Mouse (Mus musculus): ENCODE data around the gene Pck1. TPM values are rescaled to one million over a fixed set of nuclear protein-coding genes. Genes with fewer than 3 reads are reported as not detected.
"Not testable (repeated sequence)": the region's sequence is repeated elsewhere in the genome, so short reads cannot be mapped to it uniquely, and the experiment has no call there.

The Pck1 gene
- total and polyA plus RNA-seq, 2 experiments: 240 to 2,488 TPM

DNA sequence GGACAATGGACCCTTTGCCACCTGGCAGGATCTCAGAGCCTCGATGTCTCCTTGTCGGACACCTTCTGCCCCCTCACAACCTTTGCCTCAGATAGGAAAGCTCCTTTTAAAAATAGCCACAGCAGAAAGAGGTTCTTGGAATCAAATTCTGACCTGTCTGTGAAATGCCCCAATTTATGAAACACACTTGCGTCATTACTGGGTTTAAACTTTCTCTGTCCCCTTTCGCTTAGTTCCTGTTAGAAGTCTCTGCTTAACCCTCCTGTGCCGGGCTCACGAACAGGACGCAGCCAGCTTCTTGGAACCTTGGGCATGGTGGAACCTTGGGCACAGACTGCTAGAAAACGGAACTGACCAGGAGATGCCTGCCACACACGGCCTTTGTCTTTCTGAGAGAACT, 42.3 kb upstream of the Pck1 start:
- Histone ChIP-seq H3K79me2 (ENCODE audit: control insufficient read depth, insufficient read depth, low read length) (no peaks in the 10 kb centered on the region), H3K4me3 (ENCODE audit: insufficient read depth, low read depth, low read length) (peak overlapping the region; percentile 6; the same call in 1 of the 2 replicates), H3K36me3 (ENCODE audit: control insufficient read depth, insufficient read depth, low read length) (no peaks in the 10 kb centered on the region), H3K9ac (ENCODE audit: low read depth, low read length) (peak overlapping the region; percentile 43), H3K4me1 (ENCODE audit: control insufficient read depth, insufficient read depth, low read length) (peaks cover 10% of the 10 kb centered on the region), H3K27ac (replicated peaks; ENCODE audit: insufficient read depth, low read depth, low read length) (peak overlapping the region; percentile 73), H3K27me3 (ENCODE audit: control insufficient read depth, insufficient read depth, low read length) (no peaks in the 10 kb centered on the region)
- DNase-seq (ENCODE audit: extremely low read depth, low read depth, low spot score): peak; percentile 96
- 53% methylated on average over 9 of the region's 9 CpGs for WGBS
- TF ChIP-seq CTCF (IDR thresholded peaks at IDR 0.05; ENCODE audit: low read depth, low read length) (no peak), POLR2A (IDR thresholded peaks at IDR 0.05; ENCODE audit: extremely low read depth, insufficient read depth, low read length) (no peak)

DNA sequence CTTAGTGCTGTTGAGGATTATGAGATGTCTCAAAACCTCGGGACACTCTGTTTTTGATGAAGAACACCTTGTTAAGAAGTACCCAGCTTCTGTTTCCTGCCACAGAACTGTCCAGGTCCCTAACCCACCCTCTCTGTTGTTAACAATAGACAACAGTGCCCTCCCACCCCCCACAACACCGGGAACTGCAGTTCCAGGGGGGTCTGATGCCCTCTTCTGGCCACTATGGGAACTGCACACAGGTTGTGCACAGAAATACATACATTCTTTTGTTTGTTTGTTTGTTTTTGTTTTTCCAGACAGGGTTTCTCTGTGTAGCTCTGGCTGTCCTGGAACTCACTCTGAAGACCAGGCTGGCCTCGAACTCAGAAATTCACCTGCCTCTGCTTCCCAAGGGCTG, 39.1 kb upstream of the Pck1 start:
- not testable (repeated sequence) for H3K9ac ChIP-seq (ENCODE audit: low read depth, low read length); H3K36me3 ChIP-seq (ENCODE audit: control insufficient read depth, insufficient read depth, low read length); H3K4me3 ChIP-seq (ENCODE audit: insufficient read depth, low read depth, low read length); DNase-seq (ENCODE audit: extremely low read depth, low read depth, low spot score); H3K27me3 ChIP-seq (ENCODE audit: control insufficient read depth, insufficient read depth, low read length); H3K4me1 ChIP-seq (ENCODE audit: control insufficient read depth, insufficient read depth, low read length); H3K27ac ChIP-seq (replicated peaks; ENCODE audit: insufficient read depth, low read depth, low read length); H3K79me2 ChIP-seq (ENCODE audit: control insufficient read depth, insufficient read depth, low read length)
- WGBS: 64% methylated on average over 3 of the region's 3 CpGs
- TF ChIP-seq CTCF (IDR thresholded peaks at IDR 0.05; ENCODE audit: low read depth, low read length): peak; percentile 35; the same call in 1 of the 2 replicates

DNA sequence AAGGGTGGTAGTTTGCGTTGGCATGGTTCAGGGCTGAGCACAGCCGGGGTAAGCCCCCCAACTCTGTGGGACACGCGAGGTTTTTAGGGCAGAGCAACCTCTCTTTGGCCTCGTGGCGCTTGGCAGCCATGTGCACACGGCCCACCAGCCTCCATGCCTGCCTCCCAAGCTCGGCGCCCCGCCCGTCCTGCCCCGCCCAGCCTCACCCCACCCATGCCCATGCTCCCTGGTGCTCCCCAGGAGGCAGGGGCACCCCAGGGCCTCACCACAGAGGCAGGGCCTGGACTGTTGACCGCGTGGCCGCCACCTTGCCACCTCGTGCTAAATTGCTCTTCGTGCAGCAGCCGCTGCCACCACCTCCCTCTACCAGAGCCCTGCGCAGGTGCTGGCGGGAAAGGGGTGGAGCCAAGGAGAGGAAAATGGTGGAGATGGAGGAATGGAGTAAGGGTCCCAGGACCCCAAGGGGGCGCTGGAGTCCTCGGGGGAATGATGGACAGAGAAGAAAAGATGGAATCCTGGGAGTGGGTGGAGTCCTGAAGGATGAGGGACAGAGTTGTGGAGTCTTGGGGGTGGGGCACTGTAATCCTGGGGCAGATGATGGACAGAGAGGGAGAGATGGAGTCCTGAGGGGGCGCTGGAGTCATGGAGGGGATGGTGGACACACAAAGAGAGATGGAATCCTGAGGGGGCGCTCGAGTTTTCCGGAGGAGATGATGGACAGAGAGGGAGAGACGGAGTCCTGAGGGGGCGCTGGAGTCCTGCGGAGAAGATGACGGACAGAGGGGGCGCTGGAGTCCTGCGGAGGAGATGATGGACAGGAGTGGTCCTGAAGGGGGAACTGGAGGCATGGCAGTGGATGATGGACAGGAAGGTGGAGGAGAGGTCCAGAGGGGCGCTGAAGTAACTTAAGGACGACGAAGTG, 33.6 kb upstream of the Pck1 start, which contains the start of gene Ctcfl:
Gene Ctcfl, minus strand, starts transcription at position 503 of the 922 bp plus-strand sequence.
- Histone ChIP-seq H3K4me3 (ENCODE audit: insufficient read depth, low read depth, low read length) (no peak within 1 kb of the TSS), H3K27ac (replicated peaks; ENCODE audit: insufficient read depth, low read depth, low read length) (no peak within 1 kb of the TSS), H3K9ac (ENCODE audit: low read depth, low read length) (no peak within 1 kb of the TSS), H3K4me1 (ENCODE audit: control insufficient read depth, insufficient read depth, low read length) (peaks cover 5% of the 10 kb centered on the region; the same call in 1 of the 2 replicates), H3K36me3 (ENCODE audit: control insufficient read depth, insufficient read depth, low read length) (no peaks in the 10 kb centered on the region), H3K79me2 (ENCODE audit: control insufficient read depth, insufficient read depth, low read length) (no peaks in the 10 kb centered on the region), H3K27me3 (ENCODE audit: control insufficient read depth, insufficient read depth, low read length) (no peaks in the 10 kb centered on the region)
- 89% methylated on average over 35 of the region's 35 CpGs for WGBS
- TF ChIP-seq CTCF (IDR thresholded peaks at IDR 0.05; ENCODE audit: low read depth, low read length) (0 out of 2 replicates have a peak, but pooled peaks have one; percentile 14), POLR2A (IDR thresholded peaks at IDR 0.05; ENCODE audit: extremely low read depth, insufficient read depth, low read length) (no peak)
- DNase-seq (ENCODE audit: extremely low read depth, low read depth, low spot score): no peak

- 74% methylated on average over 4 of the region's 4 CpGs for WGBS
- H3K4me1 ChIP-seq (ENCODE audit: control insufficient read depth, insufficient read depth, low read length): peaks cover 11% of the 10 kb centered on the region
- not testable (repeated sequence) for H3K9ac ChIP-seq (ENCODE audit: low read depth, low read length); H3K27ac ChIP-seq (replicated peaks; ENCODE audit: insufficient read depth, low read depth, low read length); H3K4me3 ChIP-seq (ENCODE audit: insufficient read depth, low read depth, low read length); H3K36me3 ChIP-seq (ENCODE audit: control insufficient read depth, insufficient read depth, low read length); H3K79me2 ChIP-seq (ENCODE audit: control insufficient read depth, insufficient read depth, low read length); DNase-seq (ENCODE audit: extremely low read depth, low read depth, low spot score); H3K27me3 ChIP-seq (ENCODE audit: control insufficient read depth, insufficient read depth, low read length)
Measured at GRCm38 (mm10) chr2:173120117-173120516, 32.7 kb upstream of the Pck1 start.

- no peaks in the 10 kb centered on the region for H3K27me3 ChIP-seq (ENCODE audit: control insufficient read depth, insufficient read depth, low read length)
- H3K79me2 ChIP-seq (ENCODE audit: control insufficient read depth, insufficient read depth, low read length): no peaks in the 10 kb centered on the region
- no peaks in the 10 kb centered on the region for H3K36me3 ChIP-seq (ENCODE audit: control insufficient read depth, insufficient read depth, low read length)
- peak overlapping the region; percentile 25 for H3K9ac ChIP-seq (ENCODE audit: low read depth, low read length)
- peak overlapping the region; percentile 100 for H3K27ac ChIP-seq (replicated peaks; ENCODE audit: insufficient read depth, low read depth, low read length)
- peaks cover 22% of the 10 kb centered on the region for H3K4me1 ChIP-seq (ENCODE audit: control insufficient read depth, insufficient read depth, low read length)
- peak; percentile 100 for DNase-seq (ENCODE audit: extremely low read depth, low read depth, low spot score)
- no peak for TF ChIP-seq POLR2A (IDR thresholded peaks at IDR 0.05; ENCODE audit: extremely low read depth, insufficient read depth, low read length)
- 0 out of 2 replicates have a peak, but pooled peaks have one; percentile 8 for TF ChIP-seq CTCF (IDR thresholded peaks at IDR 0.05; ENCODE audit: low read depth, low read length)
- H3K4me3 ChIP-seq (ENCODE audit: insufficient read depth, low read depth, low read length): no peak overlapping the region
- 18% methylated on average over 7 of the region's 7 CpGs for WGBS
Measured at GRCm38 (mm10) chr2:173124022-173124735, 28.7 kb upstream of the Pck1 start.

Measured in liver, adult 2 months (tissue).